Mouse (Mus musculus) MEL (cell line): ENCODE data around the gene Adamtsl1. TPM values are rescaled to one million over a fixed set of nuclear protein-coding genes. Genes with fewer than 3 reads are reported as not detected.

Source experiments
- DNase-seq: peaks from one replicate; pipeline ENCODE4 v3.0.0; 2011; ENCODE audit warnings: low read depth, low spot score
- H3K27ac ChIP-seq: 2 replicates; pipeline ENCODE4 v1.5.1; 2012; ENCODE audit warnings: low read depth, mild to moderate bottlenecking, control low read depth, low read length, moderate library complexity; ENCODE audit not compliant: control insufficient read depth
- H3K27me3 ChIP-seq, 2 experiments: fragments of 150-350 bp in 1 of 2; sonication (generic) in 1 of 2; 2 replicates each; pipeline ENCODE4 v1.6.1; 2012; ENCODE audit warnings: low read length in 2 of 2, mild to moderate bottlenecking in 2 of 2, improper control_type of control experiment in 1 of 2, moderate library complexity in 1 of 2; ENCODE audit not compliant: insufficient read depth in 2 of 2, control insufficient read depth in 1 of 2
- H3K36me3 ChIP-seq, 2 experiments: 2 replicates each; pipeline ENCODE4 v1.6.1; 2012 to 2014; ENCODE audit warnings: low read length in 2 of 2, improper control_type of control experiment in 1 of 2, inconsistent platforms in 1 of 2, mild to moderate bottlenecking in 1 of 2; ENCODE audit not compliant: insufficient read depth in 2 of 2, control insufficient read depth in 1 of 2
- H3K4me1 ChIP-seq, 2 experiments: fragments of 150-350 bp in 1 of 2; sonication (generic) in 1 of 2; 2 replicates each; pipeline ENCODE4 v1.6.1; 2012; ENCODE audit warnings: low read length in 2 of 2, improper control_type of control experiment in 1 of 2, mild to moderate bottlenecking in 1 of 2; ENCODE audit not compliant: insufficient read depth in 2 of 2, control insufficient read depth in 1 of 2
- H3K4me3 ChIP-seq, 2 experiments: fragments of 150-350 bp in 1 of 2; sonication (generic) in 1 of 2; 2 replicates each; pipeline ENCODE4 v1.5.1; 2012; ENCODE audit warnings: low read depth in 2 of 2, low read length in 2 of 2, mild to moderate bottlenecking in 2 of 2, moderate library complexity in 2 of 2, control low read depth in 1 of 2, improper control_type of control experiment in 1 of 2; ENCODE audit not compliant: control insufficient read depth in 1 of 2, insufficient read depth in 1 of 2
- H3K79me2 ChIP-seq: 2 replicates; pipeline ENCODE4 v1.6.1; 2012; ENCODE audit warnings: mild to moderate bottlenecking, low read length, moderate library complexity; ENCODE audit not compliant: control insufficient read depth, poor library complexity, insufficient read depth
- H3K9ac ChIP-seq: 2 replicates; pipeline ENCODE4 v1.6.1; 2012; ENCODE audit warnings: low read depth, mild to moderate bottlenecking, control low read depth, low read length, moderate library complexity; ENCODE audit not compliant: control insufficient read depth, poor library complexity, severe bottlenecking
- H3K9me3 ChIP-seq: fragments of 150-350 bp; sonication (generic); replicated peaks from 2 replicates; pipeline ENCODE4 v1.6.1; 2012; ENCODE audit warnings: mild to moderate bottlenecking, low read length, improper control_type of control experiment, moderate library complexity; ENCODE audit not compliant: insufficient read depth
- CHD1 ChIP-seq: IDR thresholded peaks from 2 replicates; pipeline ENCODE4 v1.6.1; 2012; ENCODE audit warnings: low read depth, mild to moderate bottlenecking, inconsistent platforms, low read length, improper control_type of control experiment
- CHD2 ChIP-seq: IDR thresholded peaks from 2 replicates; pipeline ENCODE4 v1.6.1; 2011; ENCODE audit warnings: low read length, improper control_type of control experiment
- ELF1 ChIP-seq: IDR thresholded peaks from 2 replicates; pipeline ENCODE4 v1.6.1; 2014; ENCODE audit warnings: low read depth, mild to moderate bottlenecking, inconsistent platforms, low read length, improper control_type of control experiment, moderate library complexity
- ETS1 ChIP-seq: IDR thresholded peaks from 2 replicates; pipeline ENCODE4 v1.6.1; 2012; ENCODE audit warnings: low read depth, mild to moderate bottlenecking, inconsistent platforms, low read length, improper control_type of control experiment, moderate library complexity
- GABPA ChIP-seq: IDR thresholded peaks from 2 replicates; pipeline ENCODE4 v1.6.1; 2012; ENCODE audit warnings: low read depth, mild to moderate bottlenecking, inconsistent platforms, low read length, improper control_type of control experiment, moderate library complexity
- HCFC1 ChIP-seq: IDR thresholded peaks from 2 replicates; pipeline ENCODE4 v1.6.1; 2012; ENCODE audit warnings: low read depth, mild to moderate bottlenecking, inconsistent platforms, low read length, improper control_type of control experiment, moderate library complexity
- KAT2A ChIP-seq: conservative IDR thresholded peaks from 2 replicates; pipeline ENCODE4 v1.6.1; 2012; ENCODE audit warnings: low read depth, low read length, improper control_type of control experiment, inconsistent platforms
- MAFK ChIP-seq: IDR thresholded peaks from 2 replicates; pipeline ENCODE4 v1.6.1; 2011; ENCODE audit warnings: low read depth, mild to moderate bottlenecking, low read length, improper control_type of control experiment, borderline replicate concordance
- MEF2A ChIP-seq: IDR thresholded peaks from 2 replicates; pipeline ENCODE4 v1.6.1; 2014; ENCODE audit warnings: low read depth, mild to moderate bottlenecking, inconsistent platforms, low read length, improper control_type of control experiment; ENCODE audit not compliant: poor library complexity, insufficient replicate concordance, severe bottlenecking; ENCODE audit errors: extremely low read depth
- MXI1 ChIP-seq: IDR thresholded peaks from 2 replicates; pipeline ENCODE4 v1.6.1; 2011; ENCODE audit warnings: mild to moderate bottlenecking, low read depth, low read length, improper control_type of control experiment
- MYB ChIP-seq: IDR thresholded peaks from 2 replicates; pipeline ENCODE4 v1.6.1; 2011; ENCODE audit warnings: mild to moderate bottlenecking, low read depth, low read length, improper control_type of control experiment
- MYC ChIP-seq: IDR thresholded peaks from 2 replicates; pipeline ENCODE4 v1.6.1; 2011; ENCODE audit warnings: low read depth, mild to moderate bottlenecking, low read length, improper control_type of control experiment, moderate library complexity
- POLR2AphosphoS2 ChIP-seq: IDR thresholded peaks from 2 replicates; pipeline ENCODE4 v1.6.1; 2011; ENCODE audit warnings: low read length, improper control_type of control experiment
- RAD21 ChIP-seq: IDR thresholded peaks from 2 replicates; pipeline ENCODE4 v1.6.1; 2011; ENCODE audit warnings: mild to moderate bottlenecking, low read depth, low read length, improper control_type of control experiment
- RCOR1 ChIP-seq: IDR thresholded peaks from 2 replicates; pipeline ENCODE4 v1.6.1; 2012; ENCODE audit warnings: low read depth, mild to moderate bottlenecking, inconsistent platforms, low read length, improper control_type of control experiment
- SMC3 ChIP-seq: IDR thresholded peaks from 2 replicates; pipeline ENCODE4 v1.6.1; 2011; ENCODE audit warnings: low read depth, low read length, improper control_type of control experiment
- TAL1 ChIP-seq: IDR thresholded peaks from 2 replicates; pipeline ENCODE4 v1.6.1; 2012; ENCODE audit warnings: mild to moderate bottlenecking, inconsistent platforms, low read length, moderate library complexity, mixed read lengths
- TCF12 ChIP-seq: IDR thresholded peaks from 2 replicates; pipeline ENCODE4 v1.6.1; 2014; ENCODE audit warnings: low read depth, mild to moderate bottlenecking, inconsistent platforms, low read length, improper control_type of control experiment, moderate library complexity
- USF1 ChIP-seq: IDR thresholded peaks from 2 replicates; pipeline ENCODE4 v1.6.1; 2014; ENCODE audit warnings: low read depth, mild to moderate bottlenecking, inconsistent platforms, low read length, improper control_type of control experiment, moderate library complexity
- ZKSCAN1 ChIP-seq: IDR thresholded peaks from 2 replicates; pipeline ENCODE4 v1.6.1; 2012; ENCODE audit warnings: low read depth, mild to moderate bottlenecking, inconsistent platforms, low read length, improper control_type of control experiment, moderate library complexity
- polyA plus RNA-seq, 2 experiments: library from polyadenylated mRNA; stranded (reverse) in 1 of 2; unstranded in 1 of 2; fragments of >175 nt in 1 of 2; fragments of >200 nt in 1 of 2; gene quantifications; 2 replicates each; pipeline versions ENCODE4 v1.2.1 to v1.2.4; 2012; ENCODE audit warnings: low replicate concordance in 2 of 2, low read depth in 1 of 2; ENCODE audit not compliant: insufficient read length in 2 of 2, insufficient read depth in 1 of 2, missing spikeins in 1 of 2
- total RNA-seq: library from RNA; depleted of rRNA; stranded (reverse); fragments of 300-350 nt; gene quantifications from 2 replicates; pipeline ENCODE4 v1.2.3, GENCODE M21; 2012

Adamtsl1 gene
- total and polyA plus RNA-seq, 3 experiments = not detected

GRCm38 (mm10) chr4:86337216-86337765 lies 823.3 kb downstream of the Adamtsl1 start (continued):
- no peak for TF ChIP-seq CHD2
- no peak for TF ChIP-seq USF1
- TF ChIP-seq ELF1 = no peak
- no peak for TF ChIP-seq POLR2AphosphoS2
- no peak for TF ChIP-seq TAL1

GRCm38 (mm10) chr4:86349341-86349740 lies 835.4 kb downstream of the Adamtsl1 start:
- TF ChIP-seq RAD21 (no peak), TCF12 (no peak), ETS1 (no peak), RCOR1 (no peak), SMC3 (no peak), CHD1 (no peak), GABPA (no peak), MAFK (no peak), MEF2A (no peak), ELF1 (no peak), MYB (no peak), ZKSCAN1 (no peak)
- TF ChIP-seq, all 39 proteins: peak for 0
- Histone ChIP-seq H3K4me1 (no peaks in the 10 kb centered on the region), H3K9me3 (no peaks in the 10 kb centered on the region), H3K9ac (no peak overlapping the region), H3K4me3 (no peak overlapping the region), H3K36me3 (no peaks in the 10 kb centered on the region), H3K79me2 (no peaks in the 10 kb centered on the region), H3K27ac (no peak overlapping the region), H3K27me3 (no peaks in the 10 kb centered on the region; a peak in 1 of 4 replicates)
- no peak for DNase-seq

- Histone ChIP-seq H3K27me3 (no peaks in the 10 kb centered on the region; a peak in 1 of 4 replicates), H3K9ac (no peak overlapping the region), H3K9me3 (no peaks in the 10 kb centered on the region), H3K27ac (no peak overlapping the region), H3K4me1 (no peaks in the 10 kb centered on the region), H3K79me2 (no peaks in the 10 kb centered on the region), H3K36me3 (no peaks in the 10 kb centered on the region), H3K4me3 (no peak overlapping the region)
- no peak for DNase-seq
- TF ChIP-seq MYC (no peak), SMC3 (no peak), MEF2A (no peak), MXI1 (no peak), KAT2A (no peak), HCFC1 (no peak), TAL1 (no peak)
These were observed 838.1 kb downstream of the Adamtsl1 start for GRCm38 (mm10) chr4:86352121-86352520.
